Mouse (Mus musculus) Patski (cell line): ENCODE results near the gene Atox1. TPM values are rescaled to one million over a fixed set of nuclear protein-coding genes. Genes with fewer than 3 reads are reported as not detected.

Source experiments
- ATAC-seq: fragments of 100-300 bp; one replicate; pipeline ENCODE4 v1.8.0; 2021
- CTCF ChIA-PET: fragments of 350-600 bp; sonication (Branson Sonifier 250); formaldehyde crosslinking; loops from one replicate; lab custom pipeline; 2022; ENCODE audit warnings: inconsistent platforms; lab: Charles Lee
- POLR2A ChIA-PET: fragments of 350-600 bp; sonication (Branson Sonifier 250); formaldehyde crosslinking; loops from one replicate; lab custom pipeline; 2022; ENCODE audit warnings: antibody characterized with exemption, inconsistent platforms; lab: Charles Lee
- DNase-seq: peaks from one replicate; pipeline ENCODE4 v3.0.0-alpha.2; 2011; ENCODE audit warnings: low read depth, low spot score
- H3K27me3 ChIP-seq: fragments of 371-371 bp; one replicate; pipeline ENCODE4 v1.5.1; 2021
- CTCF ChIP-seq: fragments of 100-300 bp; IDR thresholded peaks from one replicate; pipeline ENCODE4 v1.5.1; 2021
- in situ Hi-C: fragments of 300-500 bp; cut with MboI; formaldehyde crosslinking; loops from 3 replicates; pipeline ENCODE4 v1.11.1; 2018; ENCODE audit warnings: low pct_unique_long_range_greater_than_20kb, mixed read lengths
- polyA plus RNA-seq: library from polyadenylated mRNA; unstranded; gene quantifications from one replicate; pipeline ENCODE4 v1.2.3, GENCODE M21; 2021

Atox1 gene
- polyA plus RNA-seq, 1 experiment from 2014 or later: 254 TPM

GRCm38 (mm10) chr11:55429973-55430372 is 31.1 kb downstream of the Atox1 start:
- no peaks in the 10 kb centered on the region for H3K27me3 ChIP-seq
- TF ChIP-seq CTCF: no peak
- ChIA-PET POLR2A (no interaction called here), CTCF (interaction anchor here (1.2 to 1.7 kb wide), 5 partner anchors 10 to 40 kb away, joined by 3 to 6 read pairs (median 4); no protein-coding TSS in a partner anchor)
- DNase-seq (no peak), ATAC-seq (no peak)
- in situ Hi-C loops: no loop called here

- DNase-seq: peak; percentile 98
These were observed 32.6 kb downstream of the Atox1 start for GRCm38 (mm10) chr11:55428186-55429012.

GRCm38 (mm10) chr11:55424746-55425360 is 36.2 kb downstream of the Atox1 start:
- ATAC-seq (no peak), DNase-seq (no peak)
- CTCF ChIA-PET: interaction anchor here (1.3 to 8.0 kb wide), 2 partner anchors 9 to 20 kb away, joined by 5 to 45 read pairs; no protein-coding TSS in a partner anchor
- TF ChIP-seq CTCF: no peak
- in situ Hi-C loops: no loop called here
- no peaks in the 10 kb centered on the region for H3K27me3 ChIP-seq
- POLR2A ChIA-PET: no interaction called here

More at GRCm38 (mm10) chr11:55428186-55429012, 32.6 kb downstream of the Atox1 start:
- H3K27me3 ChIP-seq: no peaks in the 10 kb centered on the region
- peak; percentile 98 for ATAC-seq
- POLR2A ChIA-PET: interaction anchor here (1.4 to 1.8 kb wide), 2 partner anchors 9 to 11 kb away, joined by 5 to 14 read pairs; no protein-coding TSS in a partner anchor
- TF ChIP-seq CTCF: no peak
- CTCF ChIA-PET: interaction anchor here (0.7 to 2.3 kb wide), 5 partner anchors 8 to 39 kb away, joined by 3 to 6 read pairs (median 5); no protein-coding TSS in a partner anchor
- in situ Hi-C loops: no loop called here

- no peaks in the 10 kb centered on the region for H3K27me3 ChIP-seq
- ATAC-seq: no peak
- ChIA-PET CTCF (interaction anchor here (8.0 kb wide), 1 partner anchor 21 kb away, joined by 45 read pairs; no protein-coding TSS in a partner anchor), POLR2A (no interaction called here)
- in situ Hi-C loops: no loop called here
- no peak for TF ChIP-seq CTCF
- DNase-seq: no peak
These were observed 37.3 kb downstream of the Atox1 start for GRCm38 (mm10) chr11:55423756-55424155.

- H3K27me3 ChIP-seq: no peaks in the 10 kb centered on the region
- DNase-seq (no peak), ATAC-seq (no peak)
- in situ Hi-C loops: no loop called here
- POLR2A ChIA-PET: interaction anchor here (1.0 kb wide), 1 partner anchor 18 kb away, joined by 4 read pairs; no protein-coding TSS in a partner anchor
- TF ChIP-seq CTCF: no peak
- CTCF ChIA-PET: interaction anchor here (8.0 kb wide), 1 partner anchor 22 kb away, joined by 45 read pairs; no protein-coding TSS in a partner anchor
These were observed 38.1 kb downstream of the Atox1 start, which contains the start of gene Sparc for GRCm38 (mm10) chr11:55422978-55423377. Gene Sparc (minus strand): TSS chr11:55423183.

- TF ChIP-seq CTCF: no peak
- CTCF ChIA-PET: interaction anchor here (1.0 to 8.0 kb wide), 8 partner anchors 8 to 30 kb away, joined by 3 to 45 read pairs (median 4); no protein-coding TSS in a partner anchor
- peak; percentile 86 for ATAC-seq
- H3K27me3 ChIP-seq: no peaks in the 10 kb centered on the region
- POLR2A ChIA-PET: interaction anchor here (0.5 to 3.7 kb wide), 8 partner anchors 8 to 40 kb away, joined by 3 to 24 read pairs (median 4); no protein-coding TSS in a partner anchor
- in situ Hi-C loops: no loop called here
- DNase-seq: no peak
These were observed 41.2 kb downstream of the Atox1 start for GRCm38 (mm10) chr11:55419678-55420307.

GRCm38 (mm10) chr11:55419296-55419677 is 41.8 kb downstream of the Atox1 start:
- ATAC-seq: peak; percentile 2
- in situ Hi-C loops: no loop called here
- no peak for DNase-seq
- ChIA-PET CTCF (interaction anchor here (1.2 to 8.0 kb wide), 5 partner anchors 9 to 30 kb away, joined by 3 to 45 read pairs (median 5); no protein-coding TSS in a partner anchor), POLR2A (interaction anchor here (0.9 to 3.7 kb wide), 8 partner anchors 9 to 40 kb away, joined by 3 to 24 read pairs (median 4); no protein-coding TSS in a partner anchor)
- no peak for TF ChIP-seq CTCF
- H3K27me3 ChIP-seq: no peaks in the 10 kb centered on the region

GRCm38 (mm10) chr11:55418704-55419061 is 42.4 kb downstream of the Atox1 start:
- ChIA-PET CTCF (interaction anchor here (0.8 to 8.0 kb wide), 7 partner anchors 10 to 32 kb away, joined by 3 to 45 read pairs (median 3); no protein-coding TSS in a partner anchor), POLR2A (interaction anchor here (1.0 to 3.7 kb wide), 7 partner anchors 9 to 41 kb away, joined by 3 to 24 read pairs (median 5); no protein-coding TSS in a partner anchor)
- H3K27me3 ChIP-seq: no peaks in the 10 kb centered on the region
- no peak for TF ChIP-seq CTCF
- no peak for ATAC-seq
- in situ Hi-C loops: no loop called here
- DNase-seq: no peak

GRCm38 (mm10) chr11:55417898-55418703 is 42.9 kb downstream of the Atox1 start:
- POLR2A ChIA-PET: interaction anchor here (1.0 to 3.7 kb wide), 7 partner anchors 10 to 41 kb away, joined by 3 to 24 read pairs (median 5); no protein-coding TSS in a partner anchor
- ATAC-seq (peak; percentile 38), DNase-seq (no peak)
- TF ChIP-seq CTCF: no peak
- H3K27me3 ChIP-seq: no peaks in the 10 kb centered on the region
- in situ Hi-C loops: no loop called here
- CTCF ChIA-PET: interaction anchor here (0.8 to 8.0 kb wide), 7 partner anchors 10 to 32 kb away, joined by 3 to 45 read pairs (median 5); no protein-coding TSS in a partner anchor
